Mouse (Mus musculus): ENCODE results near the gene Has3. TPM values are rescaled to one million over a fixed set of nuclear protein-coding genes. Genes with fewer than 3 reads are reported as not detected.

Gene Has3
- 0.24 TPM for polyA plus RNA-seq (2014; fragmentation: Illumina TruSeq; extraction: RNeasy Lipid Tissue Mini Kit (QIAGEN cat#74804); ENCODE audit: insufficient read depth, low read depth, low replicate concordance)

GRCm38 (mm10) chr8:106870051-106870450 is at the start of gene Has3:
Has3 (plus strand) TSS chr8:106870242.

GRCm38 (mm10) chr8:106893481-106894156 is 23.6 kb downstream of the Has3 start, which contains the start of gene Utp4:
Utp4 (plus strand) TSS chr8:106893636.

Other genes starting within 250 kb of the Has3 start
- 2.6 TPM for gene Tango6, start 187.2 kb upstream of the Has3 start, polyA plus RNA-seq (2014; fragmentation: Illumina TruSeq; extraction: RNeasy Lipid Tissue Mini Kit (QIAGEN cat#74804); ENCODE audit: insufficient read depth, low read depth, low replicate concordance)
- gene Utp4, start 23.4 kb downstream of the Has3 start, polyA plus RNA-seq (2014; fragmentation: Illumina TruSeq; extraction: RNeasy Lipid Tissue Mini Kit (QIAGEN cat#74804); ENCODE audit: insufficient read depth, low read depth, low replicate concordance) = 11.0 TPM
- gene Sntb2, start 65.5 kb downstream of the Has3 start, polyA plus RNA-seq (2014; fragmentation: Illumina TruSeq; extraction: RNeasy Lipid Tissue Mini Kit (QIAGEN cat#74804); ENCODE audit: insufficient read depth, low read depth, low replicate concordance) = 3.7 TPM
- gene Vps4a, start 161.0 kb downstream of the Has3 start, polyA plus RNA-seq (2014; fragmentation: Illumina TruSeq; extraction: RNeasy Lipid Tissue Mini Kit (QIAGEN cat#74804); ENCODE audit: insufficient read depth, low read depth, low replicate concordance) = 40.1 TPM
- gene Pdf, start 178.4 kb downstream of the Has3 start, polyA plus RNA-seq (2014; fragmentation: Illumina TruSeq; extraction: RNeasy Lipid Tissue Mini Kit (QIAGEN cat#74804); ENCODE audit: insufficient read depth, low read depth, low replicate concordance) = 20.9 TPM
- 16.0 TPM for gene Cog8, start 186.4 kb downstream of the Has3 start, polyA plus RNA-seq (2014; fragmentation: Illumina TruSeq; extraction: RNeasy Lipid Tissue Mini Kit (QIAGEN cat#74804); ENCODE audit: insufficient read depth, low read depth, low replicate concordance)
- gene Nip7, start 186.6 kb downstream of the Has3 start, polyA plus RNA-seq (2014; fragmentation: Illumina TruSeq; extraction: RNeasy Lipid Tissue Mini Kit (QIAGEN cat#74804); ENCODE audit: insufficient read depth, low read depth, low replicate concordance) = 34.0 TPM
- 1.3 TPM for gene Tmed6, start 195.4 kb downstream of the Has3 start, polyA plus RNA-seq (2014; fragmentation: Illumina TruSeq; extraction: RNeasy Lipid Tissue Mini Kit (QIAGEN cat#74804); ENCODE audit: insufficient read depth, low read depth, low replicate concordance)
- 11.8 TPM for gene Terf2, start 226.3 kb downstream of the Has3 start, polyA plus RNA-seq (2014; fragmentation: Illumina TruSeq; extraction: RNeasy Lipid Tissue Mini Kit (QIAGEN cat#74804); ENCODE audit: insufficient read depth, low read depth, low replicate concordance)

Measured in lung, adult 10 weeks (tissue).